Mouse (Mus musculus): Measurements from ENCODE around the gene Nudt17.
A peak's percentile ranks its signal among the peaks of the same experiment; 100 is the strongest.
"Not testable (repeated sequence)": the region's sequence is repeated elsewhere in the genome, so short reads cannot be mapped to it uniquely, and the experiment has no call there.

Nudt17 gene

DNA sequence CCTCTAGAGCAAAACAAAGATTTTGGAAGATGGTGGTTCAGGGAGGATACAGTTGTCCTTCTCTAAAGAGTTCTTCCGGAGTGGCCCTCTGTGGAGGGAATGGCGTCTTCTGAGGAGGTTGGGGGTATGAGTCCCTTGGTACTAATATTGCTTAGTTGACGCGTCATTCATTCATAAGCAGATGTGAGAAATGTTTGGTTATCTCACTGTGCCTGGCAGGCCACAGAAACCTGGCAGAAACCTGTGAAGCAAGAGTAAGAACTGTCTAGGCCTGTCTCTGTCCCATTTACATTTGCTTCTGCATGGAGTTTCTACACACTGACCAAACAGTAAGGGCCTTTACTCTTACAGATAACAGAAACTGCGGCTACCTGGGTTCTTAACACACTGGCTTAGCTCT lies 36.8 kb downstream of the Nudt17 start:
- DNase-seq (ENCODE audit: low read depth in 2 of 2, low spot score in 2 of 2), result no peak

DNA sequence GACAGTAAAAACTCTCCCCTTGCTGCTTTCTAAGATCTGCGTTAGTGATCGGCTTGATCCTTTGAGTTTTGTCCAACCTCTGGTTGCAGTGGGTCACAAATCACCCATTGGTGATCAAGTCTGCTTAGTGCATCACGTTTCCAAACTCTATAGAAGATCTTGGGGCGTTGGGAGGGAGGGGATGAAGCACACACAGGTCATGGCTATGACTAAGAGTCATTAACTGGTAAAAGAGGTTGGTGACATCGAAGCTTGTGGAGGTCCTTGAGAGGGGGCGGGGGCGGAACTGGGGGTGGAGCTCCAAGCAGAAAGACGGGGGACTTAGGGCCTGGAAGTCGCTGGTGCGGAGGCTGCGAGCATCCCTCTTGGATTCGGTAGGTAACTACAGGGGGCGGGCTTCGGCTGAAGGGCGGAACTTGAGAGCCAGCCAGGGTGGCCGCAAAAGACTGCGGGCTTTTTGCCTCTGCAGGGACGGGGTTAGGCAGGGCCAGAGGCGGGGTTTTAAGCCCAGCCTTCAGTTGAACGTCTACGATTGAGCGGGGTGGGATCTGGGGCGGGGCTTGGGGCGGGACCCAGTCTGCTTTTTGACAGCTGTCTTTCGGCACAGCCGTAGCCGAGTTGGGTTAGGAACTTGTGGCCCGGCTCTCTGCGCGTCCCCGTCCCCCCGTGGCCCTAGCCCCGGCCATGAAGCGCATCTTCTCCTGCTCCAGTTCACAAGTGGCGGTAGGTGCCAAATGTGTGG lies 38.5 kb downstream of the Nudt17 start, which contains the start of gene Ankrd35:
Gene Ankrd35, plus strand, starts transcription at position 405 of the 742 bp plus-strand sequence.
- DNase-seq (ENCODE audit: low read depth in 2 of 2, low spot score in 2 of 2), result peak; percentile 79 to 83

DNA sequence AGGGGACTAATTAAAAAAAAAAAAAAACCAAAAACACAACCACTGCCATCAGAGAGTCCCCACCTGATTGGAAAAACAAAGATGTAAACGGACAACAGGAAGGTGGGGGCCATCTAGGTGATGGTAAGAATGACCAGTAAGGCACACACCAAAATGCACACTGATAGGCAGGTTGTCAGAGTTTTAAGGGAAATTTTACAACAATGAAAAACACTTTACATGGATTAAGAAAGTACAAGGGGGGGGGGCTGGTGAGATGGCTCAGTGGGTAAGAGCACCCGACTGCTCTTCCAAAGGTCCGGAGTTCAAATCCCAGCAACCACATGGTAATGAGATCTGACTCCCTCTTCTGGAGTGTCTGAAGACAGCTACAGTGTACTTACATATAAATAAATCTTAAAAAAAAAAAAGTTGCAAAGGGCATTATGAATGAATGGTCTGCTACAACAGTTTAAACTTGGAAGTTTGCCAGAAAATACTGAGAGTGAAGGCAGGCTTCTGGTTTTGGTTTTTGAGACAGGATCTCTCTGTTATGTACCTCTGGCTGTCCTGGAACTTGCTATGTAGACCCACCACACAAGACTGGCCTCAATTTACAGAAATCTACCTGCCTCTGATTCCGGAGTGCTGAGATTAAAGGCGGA lies 39.8 kb downstream of the Nudt17 start:
- DNase-seq (ENCODE audit: low read depth in 2 of 2, low spot score in 2 of 2), result no peak

DNA sequence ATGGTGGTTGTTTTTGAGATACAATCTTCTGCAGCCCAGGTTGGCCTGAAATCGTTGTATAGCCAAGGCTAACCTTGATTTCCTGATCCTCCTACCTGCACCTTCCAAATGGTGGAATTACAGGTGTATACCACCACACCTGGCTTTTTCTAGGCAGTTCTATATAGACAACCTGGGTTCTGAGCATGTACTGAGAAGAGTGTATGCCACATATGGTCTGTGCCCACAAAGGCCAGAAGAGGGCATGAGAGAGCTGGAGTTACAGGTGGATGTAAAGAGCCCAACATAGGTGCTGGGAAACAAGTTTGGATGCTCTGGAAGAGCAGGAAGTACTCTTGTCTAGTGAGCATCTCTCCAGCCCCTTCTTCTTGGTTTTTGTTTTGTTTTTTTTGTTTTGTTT lies 41.0 kb downstream of the Nudt17 start:
- DNase-seq (ENCODE audit: low read depth in 2 of 2, low spot score in 2 of 2), result peak in 1 of 2 experiments; percentile 19

DNA sequence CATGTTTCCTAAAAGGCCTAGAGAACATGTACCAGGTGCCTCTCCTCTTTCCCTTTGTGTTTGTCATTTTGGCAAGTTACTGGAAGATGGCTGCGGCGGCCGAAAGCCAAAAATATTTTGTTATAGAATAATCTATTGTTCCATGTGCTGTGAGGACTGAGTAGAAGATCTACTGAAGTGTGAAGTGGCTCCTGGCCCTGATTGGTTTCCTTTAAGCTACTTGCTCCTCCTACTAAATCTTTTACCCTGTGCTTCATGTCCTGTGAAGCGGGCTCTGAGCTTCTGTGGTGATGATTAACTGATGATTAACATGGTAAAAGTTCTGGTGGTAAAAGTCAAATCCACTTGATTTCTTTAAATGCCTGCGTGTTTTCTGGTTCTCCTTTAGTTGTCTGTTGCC lies 41.4 kb downstream of the Nudt17 start:
- no peak for DNase-seq (ENCODE audit: low read depth in 2 of 2, low spot score in 2 of 2)

DNA sequence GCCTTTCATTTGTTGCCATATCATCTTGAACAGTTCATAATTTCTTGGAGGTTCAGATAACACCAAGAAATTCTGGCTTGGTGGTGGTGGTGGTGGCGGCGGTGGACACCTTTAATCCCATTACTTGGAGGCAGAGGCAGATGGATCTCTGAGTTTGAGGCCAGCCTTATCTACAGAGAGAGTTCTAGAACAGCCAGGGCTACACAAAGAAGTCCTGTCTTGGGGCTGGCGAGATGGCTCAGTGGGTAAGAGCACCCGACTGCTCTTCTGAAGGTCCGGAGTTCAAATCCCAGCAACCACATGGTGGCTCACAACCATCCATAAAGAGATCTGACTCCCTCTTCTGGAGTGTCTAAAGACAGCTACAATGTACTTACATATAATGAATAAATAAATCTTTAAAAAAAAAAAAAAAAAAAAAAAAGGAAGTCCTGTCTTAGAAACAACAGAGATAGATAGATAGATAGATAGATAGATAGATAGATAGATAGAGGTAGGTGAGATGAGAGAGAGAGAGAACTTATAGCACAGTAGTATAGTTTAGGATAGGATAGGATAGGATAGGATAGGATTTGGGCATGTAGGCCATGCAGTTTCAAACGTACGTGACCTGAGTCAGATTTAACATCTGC lies 42.5 kb downstream of the Nudt17 start:
- not testable (repeated sequence) for DNase-seq (ENCODE audit: low read depth in 2 of 2, low spot score in 2 of 2)

DNA sequence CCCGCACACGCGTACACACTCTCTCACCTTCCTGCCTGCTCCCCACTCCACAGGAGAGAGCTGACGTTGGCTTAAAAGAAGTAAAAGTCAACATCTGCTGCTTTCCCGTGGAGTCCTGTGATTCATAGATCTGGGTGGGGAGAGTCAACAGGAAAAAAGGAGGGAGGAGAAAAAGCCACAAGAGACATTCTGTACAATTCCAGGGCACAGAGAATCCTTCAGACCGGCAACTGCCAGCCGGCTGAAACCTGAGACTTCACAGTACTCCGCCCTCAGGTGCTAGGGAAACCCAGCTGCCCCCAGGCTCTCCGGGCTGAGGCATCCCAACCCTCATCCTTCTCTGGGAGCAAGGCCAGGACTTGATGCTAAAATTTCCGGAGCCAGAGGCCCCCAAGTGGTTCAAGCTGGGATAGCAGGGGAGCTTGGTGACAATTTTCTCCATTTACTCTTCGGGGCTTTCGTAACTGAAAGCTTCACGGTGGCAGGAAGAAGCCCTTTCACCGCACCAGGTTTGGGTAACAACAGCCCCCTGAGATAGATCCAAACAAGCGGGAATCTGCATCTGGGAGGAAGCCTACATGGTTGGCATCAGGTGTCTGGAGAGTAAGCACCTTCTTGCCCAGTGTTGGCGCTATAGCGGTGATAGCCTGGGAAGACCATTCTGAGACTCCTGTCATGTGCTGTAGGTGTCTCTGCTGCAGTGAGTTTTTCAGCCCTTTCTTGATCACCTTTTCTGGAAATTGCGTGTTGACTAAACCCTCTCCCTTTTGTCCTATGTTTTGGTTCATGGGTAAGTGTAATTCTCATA lies 44.7 kb downstream of the Nudt17 start:
- peak; percentile 29 to 64 for DNase-seq (ENCODE audit: low read depth in 2 of 2, low spot score in 2 of 2)

DNA sequence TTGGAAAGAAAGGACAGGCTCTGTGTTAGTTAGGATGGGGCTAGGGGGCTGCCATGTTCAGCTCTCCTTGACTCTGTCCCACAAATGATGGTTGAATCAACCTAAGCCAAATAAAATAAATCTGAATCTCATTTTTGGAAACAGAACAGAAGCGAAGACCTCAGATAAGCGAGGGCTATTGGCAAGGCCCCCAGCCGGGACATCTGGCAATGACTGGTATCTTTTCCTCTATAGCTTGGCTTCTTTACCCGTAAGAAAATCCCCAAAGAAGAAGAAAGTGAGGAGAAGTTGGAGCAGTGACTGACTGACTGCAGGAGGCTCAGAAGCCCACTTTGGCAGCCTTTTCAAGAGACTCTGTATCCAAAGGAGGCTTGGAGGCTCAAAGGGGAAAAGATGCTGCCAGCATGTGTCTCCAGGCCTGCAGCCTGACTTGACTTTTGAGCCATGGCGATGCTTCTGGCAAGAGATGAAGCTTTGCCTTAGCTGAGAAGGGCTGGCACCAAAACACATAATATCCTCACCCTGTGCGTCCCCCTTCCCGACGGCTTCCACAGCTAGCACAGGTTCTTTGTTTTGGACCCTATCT lies 45.5 kb downstream of the Nudt17 start:
- DNase-seq (ENCODE audit: low read depth in 2 of 2, low spot score in 2 of 2), result no peak

DNA sequence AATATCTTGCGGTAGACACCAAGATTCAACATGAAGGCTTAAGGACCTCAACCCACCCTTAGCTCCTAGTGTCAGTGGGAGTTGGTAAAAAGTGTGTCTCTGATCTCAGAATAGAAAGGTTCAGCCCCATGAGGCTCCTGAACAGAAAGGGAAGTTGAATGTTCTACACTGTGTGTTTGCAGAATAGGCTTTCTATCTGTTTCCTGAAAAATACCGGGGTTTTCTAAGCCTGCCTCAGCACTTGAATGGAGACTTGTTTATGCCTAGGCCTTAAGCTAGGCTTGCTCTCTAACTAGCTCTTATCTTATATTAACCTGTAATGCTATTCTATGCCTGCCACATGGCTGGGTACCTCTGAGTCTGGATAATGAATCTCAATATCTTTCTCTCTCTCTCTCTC lies 47.5 kb downstream of the Nudt17 start:
- DNase-seq (ENCODE audit: low read depth in 2 of 2, low spot score in 2 of 2), result no peak

All from CD8-positive naive resting alpha-beta T cell, adult 2 months (primary cell).